Mouse (Mus musculus): ENCODE measurements around the gene Spg7.

GRCm38 (mm10) chr8:123103285-123103684 lies 40.5 kb downstream of the Spg7 start:
- TF ChIP-seq EP300 (IDR thresholded peaks at IDR 0.05; ENCODE audit: low read depth in 1 of 2, low read length in 2 of 2), result no peak
- no peak for TF ChIP-seq CTCF (IDR thresholded peaks at IDR 0.05 in 2 of 3, conservative IDR thresholded peaks at IDR 0.05 in 1 of 3; ENCODE audit: control insufficient read depth in 1 of 3, insufficient read depth in 1 of 3, low read depth in 2 of 3, low read length in 3 of 3, poor library complexity in 1 of 3, severe bottlenecking in 1 of 3)
- TF ChIP-seq TAL1 (IDR thresholded peaks at IDR 0.05; ENCODE audit: low read length), result no peak
- TF ChIP-seq UBTF (IDR thresholded peaks at IDR 0.05; ENCODE audit: borderline replicate concordance, insufficient read depth, low read depth, low read length), result no peak
- TF ChIP-seq POLR2A (IDR thresholded peaks at IDR 0.05; ENCODE audit: control insufficient read depth in 1 of 2, insufficient read depth in 1 of 2, low read depth in 1 of 2, low read length in 2 of 2, poor library complexity in 1 of 2), result no peak; a peak in 1 of 4 replicates
- 0 out of 2 replicates have a peak, but pooled peaks have one; percentile 28 for TF ChIP-seq NELFE (IDR thresholded peaks at IDR 0.05; ENCODE audit: low read depth, low read length)
- no peak for TF ChIP-seq GATA1 (IDR thresholded peaks at IDR 0.05; ENCODE audit: low read depth, low read length)
- TF ChIP-seq MEF2A (IDR thresholded peaks at IDR 0.05; ENCODE audit: extremely low read depth, insufficient replicate concordance, low read depth, low read length, poor library complexity, severe bottlenecking), result no peak
- no peak for TF ChIP-seq SIN3A (IDR thresholded peaks at IDR 0.05; ENCODE audit: low read length)
- TF ChIP-seq MYC (IDR thresholded peaks at IDR 0.05; ENCODE audit: low read depth, low read length), result no peak

All from MEL (cell line).